Mouse (Mus musculus) induced T-regulatory cell, adult 2 months (primary cell): Measurements from ENCODE around the gene Hcn3.

Source experiments
- DNase-seq: peaks from one replicate; pipeline ENCODE4 v3.0.0-alpha.2; 2012; ENCODE audit warnings: low read depth

The Hcn3 gene

GRCm38 (mm10) chr3:89100811-89101210 lies 59.2 kb downstream of the Hcn3 start, which contains the start of gene Gm43738:
Gene Gm43738 (minus strand): TSS chr3:89101099.
- DNase-seq: no peak
